Mouse (Mus musculus): Measurements from ENCODE around the gene Mmgt2.

- TF ChIP-seq MYOG (IDR thresholded peaks at IDR 0.05; ENCODE audit: control insufficient read depth, extremely low read depth, insufficient read length) (no peak), USF1 (IDR thresholded peaks at IDR 0.05; ENCODE audit: low read depth) (no peak), FOSL1 (IDR thresholded peaks at IDR 0.05; ENCODE audit: insufficient read depth, low read length, poor library complexity, severe bottlenecking) (no peak), CEBPB (IDR thresholded peaks at IDR 0.05; ENCODE audit: low read depth) (no peak), MAX (IDR thresholded peaks at IDR 0.05) (no peak)
Observed at GRCm38 (mm10) chr11:62660885-62661284, 12.4 kb downstream of the Mmgt2 start.

Measured in C2C12 (cell line).